Mouse (Mus musculus) adrenal gland (tissue): ENCODE measurements around the gene Tst.

Experiments used
- intact Hi-C: fragments of 180-260 bp; cut with DNase I; formaldehyde crosslinking; loops from one replicate; pipeline ENCODE4 v1.15.1; 2025
- long read RNA-seq, 2 experiments: library from polyadenylated mRNA; unstranded; transcript quantifications; one replicate each; pipeline ENCODE4 v2.0.0; 2020; ENCODE audit warnings: borderline replicate concordance in 1 of 2; ENCODE audit not compliant: insufficient replicate concordance in 1 of 2

Gene Tst
- long read RNA-seq, experiment 1, transcript Tst-201 (2 exons, 1,144 nt): major isoform, 179 of 183 reads
- long read RNA-seq, experiment 1, partial matches to known transcripts: 1 of 183 reads
- long read RNA-seq, experiment 1, other reads (novel, unspliced or antisense): 3 of 183 reads
- long read RNA-seq, experiment 2, transcript Tst-201 (2 exons, 1,144 nt): major isoform, 182 of 193 reads
- long read RNA-seq, experiment 2, partial matches to known transcripts: 0 of 193 reads
- long read RNA-seq, experiment 2, other reads (novel, unspliced or antisense): 11 of 193 reads

GRCm38 (mm10) chr15:78405517-78406211 lies at the start of gene Tst:
TSS of gene Tst (minus strand) at chr15:78405907.
- intact Hi-C loops: no loop called here

GRCm38 (mm10) chr15:78455168-78455567 lies 49.5 kb upstream of the Tst start:
- intact Hi-C loops: no loop called here

GRCm38 (mm10) chr15:78452929-78453328 lies 47.2 kb upstream of the Tst start:
- intact Hi-C loops: no loop called here

GRCm38 (mm10) chr15:78451201-78451600 lies 45.5 kb upstream of the Tst start:
- intact Hi-C loops: no loop called here

GRCm38 (mm10) chr15:78450419-78450768 lies 44.7 kb upstream of the Tst start:
- intact Hi-C loops: no loop called here

- intact Hi-C loops: loop anchor here (5.0 kb wide), 1 partner anchor 62 kb away; no protein-coding TSS in a partner anchor
These were observed 44.1 kb upstream of the Tst start for GRCm38 (mm10) chr15:78449694-78450418.

GRCm38 (mm10) chr15:78449131-78449530 lies 43.4 kb upstream of the Tst start:
- intact Hi-C loops: loop anchor here (5.0 kb wide), 1 partner anchor 63 kb away; no protein-coding TSS in a partner anchor

GRCm38 (mm10) chr15:78447746-78448535 lies 42.2 kb upstream of the Tst start:
- intact Hi-C loops: loop anchor here (2.0 to 5.0 kb wide), 2 partner anchors 64 to 85 kb away; no protein-coding TSS in a partner anchor

GRCm38 (mm10) chr15:78447121-78447520 lies 41.4 kb upstream of the Tst start:
- intact Hi-C loops: loop anchor here (2.0 to 5.0 kb wide), 2 partner anchors 65 to 86 kb away; no protein-coding TSS in a partner anchor

GRCm38 (mm10) chr15:78443857-78444256 lies 38.1 kb upstream of the Tst start:
- intact Hi-C loops: no loop called here

- intact Hi-C loops: no loop called here
These were observed 36.5 kb upstream of the Tst start for GRCm38 (mm10) chr15:78442231-78442630.

- intact Hi-C loops: no loop called here
These were observed 33.3 kb upstream of the Tst start for GRCm38 (mm10) chr15:78438973-78439372.

- intact Hi-C loops: no loop called here
These were observed 32.8 kb upstream of the Tst start for GRCm38 (mm10) chr15:78438505-78438904.

GRCm38 (mm10) chr15:78438018-78438394 lies 32.3 kb upstream of the Tst start:
- intact Hi-C loops: no loop called here

- intact Hi-C loops: no loop called here
These were observed 31.7 kb upstream of the Tst start for GRCm38 (mm10) chr15:78437237-78438017.

- intact Hi-C loops: no loop called here
These were observed 30.9 kb upstream of the Tst start for GRCm38 (mm10) chr15:78436380-78437192.

- intact Hi-C loops: no loop called here
These were observed 30.0 kb upstream of the Tst start for GRCm38 (mm10) chr15:78435681-78436080.

- intact Hi-C loops: no loop called here
These were observed 29.3 kb upstream of the Tst start for GRCm38 (mm10) chr15:78434896-78435520.

- intact Hi-C loops: no loop called here
These were observed 25.9 kb upstream of the Tst start for GRCm38 (mm10) chr15:78431541-78432121.
